In genomic region chr2:165747975-165748374, GRCm38 (mm10) we compare ENCODE assay signal across 24 mouse cellular contexts.
DNase-seq lines count a peak whose midpoint lies in the region; ATAC-seq lines count a peak whose summit lies in the region.
"Had no signal": no experiment of that assay in that cellular context is flagged by ENCODE, and none has a peak within 500 bp of the region (broad histone marks: within the 10 kb centered on the region; RNA-seq: fewer than 3 reads in every experiment).

No protein-coding gene starts in this region.

- no peak for DNase-seq in embryonic facial prominence, embryonic 10.5 days (ENCODE audit: low spot score)
- peak; percentile 7 for DNase-seq in lung, postnatal 25 days (ENCODE audit: low spot score)
- no peak for DNase-seq in lung, postnatal 14 days
- DNase-seq in ZHBTc4 (ENCODE audit: low read depth, low spot score): peak; percentile 56
- no peak for DNase-seq in retina, embryonic 14.5 days (ENCODE audit: low spot score)
- no peak for DNase-seq in adrenal gland, postnatal 10 days
- DNase-seq: adrenal gland, adult 2 months; cerebellum, adult 11 months; cerebellum, postnatal 25 days; heart, postnatal 36 days; kidney, adult 11 months; kidney, postnatal 10 days; liver; lung, adult 2 months; right cerebral cortex, postnatal 14 days; thymus, adult 18-20 months had no signal

- peaks cover 19% of the 10 kb centered on the region for H3K4me1 ChIP-seq in embryonic facial prominence, embryonic 12.5 days
- H3K4me1 ChIP-seq in embryonic facial prominence, embryonic 10.5 days: peaks cover 58% of the 10 kb centered on the region
- H3K4me1 ChIP-seq: heart, embryonic 12.5 days had no signal

- WGBS in embryonic facial prominence, embryonic 12.5 days: 46% methylated on average over 7 of the region's 7 CpGs
- 48% methylated on average over 7 of the region's 7 CpGs for WGBS in embryonic facial prominence, embryonic 10.5 days

- no peak overlapping the region for H3K9ac ChIP-seq in embryonic facial prominence, embryonic 12.5 days
- H3K9ac ChIP-seq: forebrain, embryonic 12.5 days; heart, embryonic 12.5 days; neural tube, embryonic 12.5 days had no signal

- no peaks in the 10 kb centered on the region for H3K27me3 ChIP-seq in embryonic facial prominence, embryonic 12.5 days
- H3K27me3 ChIP-seq in embryonic facial prominence, embryonic 10.5 days (replicated peaks; ENCODE audit: low read depth, poor library complexity, severe bottlenecking): peaks cover 26% of the 10 kb centered on the region
- H3K27me3 ChIP-seq: neural tube, embryonic 12.5 days had no signal

- H3K4me2 ChIP-seq in embryonic facial prominence, embryonic 12.5 days (replicated peaks): no peak overlapping the region
- H3K4me2 ChIP-seq: forebrain, embryonic 12.5 days; heart, embryonic 12.5 days; neural tube, embryonic 12.5 days had no signal

- no peaks in the 10 kb centered on the region for H3K9me3 ChIP-seq in embryonic facial prominence, embryonic 12.5 days
- H3K9me3 ChIP-seq in embryonic facial prominence, embryonic 10.5 days: no peaks in the 10 kb centered on the region
- H3K9me3 ChIP-seq: forebrain, embryonic 12.5 days; heart, embryonic 12.5 days; megakaryocyte, embryonic 14.5 days; neural tube, embryonic 12.5 days had no signal

- ATAC-seq in embryonic facial prominence, embryonic 12.5 days (ENCODE audit: insufficient number of reproducible peaks, insufficient read depth, low FRiP score, low TSS enrichment): no peak
- ATAC-seq in megakaryocyte progenitor cell, adult 5-6 weeks (replicated peaks; ENCODE audit: poor library complexity): peak; percentile 52; the same call in 1 of the 2 replicates
- ATAC-seq: hindbrain, postnatal 0 days had no signal

- peak overlapping the region; percentile 61 for H3K27ac ChIP-seq in embryonic facial prominence, embryonic 12.5 days
- no peak overlapping the region for H3K27ac ChIP-seq in embryonic facial prominence, embryonic 10.5 days (replicated peaks)
- H3K27ac ChIP-seq: forebrain, embryonic 12.5 days; hindbrain, postnatal 0 days; left cerebral cortex, adult 2 months; neural tube, embryonic 12.5 days had no signal

- H3K4me3 ChIP-seq in embryonic facial prominence, embryonic 12.5 days: no peak overlapping the region
- H3K4me3 ChIP-seq in embryonic facial prominence, embryonic 10.5 days: no peak overlapping the region
- H3K4me3 ChIP-seq: forebrain, embryonic 12.5 days; heart, embryonic 12.5 days; left cerebral cortex, adult 2 months; megakaryocyte, embryonic 14.5 days; neural tube, embryonic 12.5 days had no signal

- no peaks in the 10 kb centered on the region for H3K36me3 ChIP-seq in embryonic facial prominence, embryonic 12.5 days
- no peaks in the 10 kb centered on the region for H3K36me3 ChIP-seq in embryonic facial prominence, embryonic 10.5 days (replicated peaks)
- H3K36me3 ChIP-seq: forebrain, embryonic 12.5 days; heart, embryonic 12.5 days; neural tube, embryonic 12.5 days had no signal

Comparison
In these comparisons a context has a peak if more than half of its experiments do, and no peak if none do; other contexts are left out.
1. DNase-seq: peak in lung, postnatal 25 days (single experiment) and ZHBTc4 (single experiment); none in embryonic facial prominence, embryonic 10.5 days (single experiment), lung, postnatal 14 days (single experiment), retina, embryonic 14.5 days (single experiment) and adrenal gland, postnatal 10 days (single experiment).